Mouse (Mus musculus) ES-Bruce4 (cell line): Measurements from ENCODE around the gene Sf3b1.

Experiments
- CTCF ChIP-seq: IDR thresholded peaks from one replicate; pipeline ENCODE4 v1.8.1; 2011; ENCODE audit warnings: low read depth, low read length
- POLR2A ChIP-seq: IDR thresholded peaks from one replicate; pipeline ENCODE4 v1.8.1; 2011; ENCODE audit warnings: low read length; ENCODE audit not compliant: insufficient read depth

GRCm38 (mm10) chr1:55026444-55027252 is 633 bp downstream of the Sf3b1 start:
- TF ChIP-seq CTCF (no peak), POLR2A (no peak)
